Mouse (Mus musculus) lung, postnatal 4 days (tissue): Measurements from ENCODE around the gene Hcn2.

ENCODE experiments used
- DNase-seq, 2 experiments: peaks; one replicate each; pipeline ENCODE4 v3.0.0; 2021

Gene Hcn2

GRCm38 (mm10) chr10:79778006-79778405, 61.6 kb downstream of the Hcn2 start:
- peak; percentile 77 to 88 for DNase-seq

GRCm38 (mm10) chr10:79779193-79779592, 62.8 kb downstream of the Hcn2 start:
- no peak for DNase-seq

- peak; percentile 98 to 99 for DNase-seq
Observed at GRCm38 (mm10) chr10:79779784-79780663, 63.6 kb downstream of the Hcn2 start.

GRCm38 (mm10) chr10:79780664-79781015, 64.2 kb downstream of the Hcn2 start:
- no peak for DNase-seq

- DNase-seq = no peak
Observed at GRCm38 (mm10) chr10:79781139-79781538, 64.7 kb downstream of the Hcn2 start.

- DNase-seq = no peak
Observed at GRCm38 (mm10) chr10:79781956-79782355, 65.5 kb downstream of the Hcn2 start.

- DNase-seq = no peak
Observed at GRCm38 (mm10) chr10:79783050-79783449, 66.6 kb downstream of the Hcn2 start.

GRCm38 (mm10) chr10:79783920-79784800, 67.7 kb downstream of the Hcn2 start:
- DNase-seq = peak; percentile 27 to 50
